Mouse (Mus musculus) forebrain, embryonic 13.5 days (tissue): Measurements from ENCODE around the gene Saxo1. TPM values are rescaled to one million over a fixed set of nuclear protein-coding genes. Genes with fewer than 3 reads are reported as not detected.

Source experiments
- ATAC-seq: fragments of 200-750 bp; cut with Nextera tagmentation; 2 replicates; pipeline ENCODE4 v1.8.0; 2017
- H3K27ac ChIP-seq: fragments of 300-500 bp; sonication (generic); 2 replicates; pipeline ENCODE4 v1.5.1; 2015; ENCODE audit warnings: inconsistent platforms, mild to moderate bottlenecking, moderate library complexity
- H3K27me3 ChIP-seq: fragments of 300-500 bp; sonication (generic); 2 replicates; pipeline ENCODE4 v1.6.1; 2015; ENCODE audit warnings: mild to moderate bottlenecking, inconsistent platforms
- H3K36me3 ChIP-seq: fragments of 300-500 bp; sonication (generic); 2 replicates; pipeline ENCODE4 v1.6.1; 2015; ENCODE audit warnings: mild to moderate bottlenecking, inconsistent platforms; ENCODE audit not compliant: poor library complexity, severe bottlenecking
- H3K4me1 ChIP-seq: fragments of 300-500 bp; sonication (generic); 2 replicates; pipeline ENCODE4 v1.6.1; 2015; ENCODE audit warnings: inconsistent platforms
- H3K4me2 ChIP-seq: fragments of 300-500 bp; sonication (generic); 2 replicates; pipeline ENCODE4 v1.6.1; 2015; ENCODE audit warnings: inconsistent platforms, mild to moderate bottlenecking, moderate library complexity
- H3K4me3 ChIP-seq: fragments of 300-500 bp; sonication (generic); 2 replicates; pipeline ENCODE4 v1.5.1; 2015; ENCODE audit warnings: mild to moderate bottlenecking, inconsistent platforms
- H3K9ac ChIP-seq: fragments of 300-500 bp; sonication (generic); 2 replicates; pipeline ENCODE4 v1.6.1; 2015; ENCODE audit warnings: mild to moderate bottlenecking, inconsistent platforms
- H3K9me3 ChIP-seq: fragments of 300-500 bp; sonication (generic); replicated peaks from 2 replicates; pipeline ENCODE4 v1.6.1; 2016; ENCODE audit warnings: inconsistent platforms
- WGBS: fragments of 180-500 bp; shearing (Covaris S2); methylation state at CpG from one replicate; pipeline ENCODE4 v1.1.7; 2015; 5-methylcytosine and 5-hydroxymethylcytosine counted together
- polyA plus RNA-seq: library from polyadenylated mRNA; unstranded; fragments of >200 nt; fragmentation: Nextera tagmentation; extraction: Ambion mirVana; gene quantifications from 2 replicates; pipeline ENCODE4 v1.2.1, GENCODE M21; 2015

Gene Saxo1
- polyA plus RNA-seq, 1 experiment from 2014 or later, result not detected

- H3K9ac ChIP-seq, result no peak overlapping the region
- no peak overlapping the region for H3K4me2 ChIP-seq
- H3K9me3 ChIP-seq, result no peaks in the 10 kb centered on the region
- WGBS, result 91% methylated on average over 5 of the region's 5 CpGs
- no peak for ATAC-seq
- H3K4me3 ChIP-seq, result no peak overlapping the region
- H3K4me1 ChIP-seq, result no peaks in the 10 kb centered on the region
- no peaks in the 10 kb centered on the region for H3K36me3 ChIP-seq
- H3K27ac ChIP-seq, result no peak overlapping the region
- no peaks in the 10 kb centered on the region for H3K27me3 ChIP-seq
Observed at GRCm38 (mm10) chr4:86464808-86465207, 93.3 kb downstream of the Saxo1 start.

GRCm38 (mm10) chr4:86450468-86450867, 107.7 kb downstream of the Saxo1 start:
- H3K36me3 ChIP-seq, result no peaks in the 10 kb centered on the region
- no peak for ATAC-seq
- no peak overlapping the region for H3K4me3 ChIP-seq
- H3K4me1 ChIP-seq, result no peaks in the 10 kb centered on the region
- 92% methylated on average over 3 of the region's 3 CpGs for WGBS
- no peaks in the 10 kb centered on the region for H3K9me3 ChIP-seq
- H3K4me2 ChIP-seq, result no peak overlapping the region
- H3K27ac ChIP-seq, result no peak overlapping the region
- no peaks in the 10 kb centered on the region for H3K27me3 ChIP-seq
- H3K9ac ChIP-seq, result no peak overlapping the region

DNA sequence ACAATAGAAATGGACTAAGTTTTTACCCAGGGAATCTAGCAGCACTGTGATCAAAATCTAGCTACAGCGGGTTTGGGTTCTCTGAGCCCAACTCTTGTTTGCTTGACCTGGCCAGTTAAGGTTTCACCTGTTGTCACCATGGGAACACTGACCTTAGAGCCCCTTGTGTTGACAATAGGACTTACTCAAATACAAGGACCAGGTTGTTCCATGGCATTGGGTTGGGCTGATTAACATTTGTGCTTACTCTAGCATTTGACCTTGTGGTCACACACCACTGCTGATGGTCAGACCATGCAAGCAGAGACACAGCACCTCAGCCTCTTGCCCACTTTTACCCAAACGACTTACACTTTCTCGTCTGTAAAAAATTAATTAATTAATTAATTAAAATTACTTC, 121.8 kb downstream of the Saxo1 start:
- Histone ChIP-seq H3K36me3 (no peaks in the 10 kb centered on the region), H3K27ac (no peak overlapping the region), H3K9me3 (no peaks in the 10 kb centered on the region), H3K9ac (no peak overlapping the region), H3K4me3 (no peak overlapping the region), H3K4me2 (no peak overlapping the region), H3K27me3 (no peaks in the 10 kb centered on the region), H3K4me1 (no peaks in the 10 kb centered on the region)
- ATAC-seq, result no peak
- WGBS, result 90% methylated on average over 3 of the region's 3 CpGs

DNA sequence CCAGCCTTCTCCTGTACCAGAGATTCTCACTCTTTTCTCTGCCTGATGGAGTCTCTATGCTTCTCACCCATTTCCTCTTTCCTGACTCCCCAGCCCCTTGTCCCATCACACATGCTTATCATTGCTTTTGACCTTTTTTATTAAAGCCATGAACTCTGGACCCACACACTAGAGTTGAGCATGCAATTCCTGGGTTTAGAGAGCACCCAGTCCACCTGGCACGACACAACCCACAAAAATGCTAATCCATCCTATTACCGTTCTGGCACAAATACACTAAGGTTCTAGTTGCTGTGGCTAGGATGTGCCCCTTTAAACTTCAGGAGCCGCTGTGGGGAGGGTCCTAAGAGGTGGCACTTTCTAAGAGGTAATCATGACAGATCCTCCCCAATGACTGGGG, 122.5 kb downstream of the Saxo1 start:
- no peak overlapping the region for H3K9ac ChIP-seq
- H3K4me3 ChIP-seq, result no peak overlapping the region
- no peaks in the 10 kb centered on the region for H3K4me1 ChIP-seq
- WGBS, result 90% methylated on average over 3 of the region's 3 CpGs
- no peaks in the 10 kb centered on the region for H3K9me3 ChIP-seq
- H3K4me2 ChIP-seq, result no peak overlapping the region
- no peaks in the 10 kb centered on the region for H3K27me3 ChIP-seq
- ATAC-seq, result no peak
- no peaks in the 10 kb centered on the region for H3K36me3 ChIP-seq
- H3K27ac ChIP-seq, result no peak overlapping the region

GRCm38 (mm10) chr4:86428091-86428745, 129.9 kb downstream of the Saxo1 start:
- H3K4me3 ChIP-seq, result no peak overlapping the region
- WGBS, result 91% methylated on average over 6 of the region's 6 CpGs
- 0 out of 2 replicates have a peak, but pooled peaks cover 4% of the 10 kb centered on the region for H3K4me1 ChIP-seq
- ATAC-seq, result no peak
- H3K4me2 ChIP-seq, result no peak overlapping the region
- H3K27me3 ChIP-seq, result no peaks in the 10 kb centered on the region
- H3K9ac ChIP-seq, result no peak overlapping the region
- no peaks in the 10 kb centered on the region for H3K9me3 ChIP-seq
- no peaks in the 10 kb centered on the region for H3K36me3 ChIP-seq
- H3K27ac ChIP-seq, result no peak overlapping the region

GRCm38 (mm10) chr4:86427312-86427711, 130.8 kb downstream of the Saxo1 start:
- no peaks in the 10 kb centered on the region for H3K27me3 ChIP-seq
- no peak overlapping the region for H3K4me2 ChIP-seq
- no peaks in the 10 kb centered on the region for H3K36me3 ChIP-seq
- no peaks in the 10 kb centered on the region for H3K9me3 ChIP-seq
- ATAC-seq, result 0 out of 2 replicates have a peak, but pooled peaks have one; percentile 16
- H3K9ac ChIP-seq, result no peak overlapping the region
- H3K27ac ChIP-seq, result no peak overlapping the region
- no peak overlapping the region for H3K4me3 ChIP-seq
- 0 out of 2 replicates have a peak, but pooled peaks cover 4% of the 10 kb centered on the region for H3K4me1 ChIP-seq
- 73% methylated on average over 5 of the region's 5 CpGs for WGBS

- H3K4me1 ChIP-seq, result 0 out of 2 replicates have a peak, but pooled peaks cover 4% of the 10 kb centered on the region
- H3K27me3 ChIP-seq, result no peaks in the 10 kb centered on the region
- H3K27ac ChIP-seq, result no peak overlapping the region
- no peak for ATAC-seq
- H3K36me3 ChIP-seq, result no peaks in the 10 kb centered on the region
- no peaks in the 10 kb centered on the region for H3K9me3 ChIP-seq
- H3K9ac ChIP-seq, result no peak overlapping the region
- 88% methylated on average over 11 of the region's 11 CpGs for WGBS
- H3K4me3 ChIP-seq, result no peak overlapping the region
- H3K4me2 ChIP-seq, result no peak overlapping the region
Observed at GRCm38 (mm10) chr4:86426549-86426948, 131.6 kb downstream of the Saxo1 start.

- Histone ChIP-seq H3K4me1 (0 out of 2 replicates have a peak, but pooled peaks cover 4% of the 10 kb centered on the region), H3K9ac (no peak overlapping the region), H3K4me3 (no peak overlapping the region), H3K36me3 (no peaks in the 10 kb centered on the region), H3K9me3 (no peaks in the 10 kb centered on the region), H3K27ac (no peak overlapping the region), H3K27me3 (no peaks in the 10 kb centered on the region), H3K4me2 (no peak overlapping the region)
- ATAC-seq, result peak; percentile 33; the same call in 1 of the 2 replicates
- WGBS, result 78% methylated on average over 7 of the region's 7 CpGs
Observed at GRCm38 (mm10) chr4:86425581-86425980, 132.5 kb downstream of the Saxo1 start.

DNA sequence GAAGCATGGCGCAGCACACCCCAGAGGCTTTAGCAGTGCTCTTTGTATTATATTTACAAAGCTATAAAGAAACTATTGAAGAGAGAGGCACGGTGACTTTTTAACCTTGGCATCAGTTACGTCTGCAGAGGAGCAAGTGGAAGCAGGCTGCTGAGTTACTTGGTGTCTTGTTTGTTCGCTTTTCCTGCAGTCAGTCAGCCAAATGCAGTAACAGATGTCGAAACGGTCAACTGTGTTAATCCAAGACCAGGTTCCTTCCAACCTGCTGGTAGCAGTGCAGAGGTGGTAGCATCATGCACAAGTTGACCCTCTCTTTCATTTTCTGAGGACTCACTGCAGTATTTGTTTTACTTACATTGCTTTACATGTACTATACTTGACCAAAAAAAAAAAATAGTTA, 135.5 kb downstream of the Saxo1 start:
- no peak for ATAC-seq
- H3K9ac ChIP-seq, result no peak overlapping the region
- no peak overlapping the region for H3K27ac ChIP-seq
- 82% methylated on average over 6 of the region's 6 CpGs for WGBS
- H3K4me3 ChIP-seq, result no peak overlapping the region
- 0 out of 2 replicates have a peak, but pooled peaks cover 4% of the 10 kb centered on the region for H3K4me1 ChIP-seq
- no peaks in the 10 kb centered on the region for H3K9me3 ChIP-seq
- H3K36me3 ChIP-seq, result no peaks in the 10 kb centered on the region
- H3K4me2 ChIP-seq, result no peak overlapping the region
- H3K27me3 ChIP-seq, result no peaks in the 10 kb centered on the region

DNA sequence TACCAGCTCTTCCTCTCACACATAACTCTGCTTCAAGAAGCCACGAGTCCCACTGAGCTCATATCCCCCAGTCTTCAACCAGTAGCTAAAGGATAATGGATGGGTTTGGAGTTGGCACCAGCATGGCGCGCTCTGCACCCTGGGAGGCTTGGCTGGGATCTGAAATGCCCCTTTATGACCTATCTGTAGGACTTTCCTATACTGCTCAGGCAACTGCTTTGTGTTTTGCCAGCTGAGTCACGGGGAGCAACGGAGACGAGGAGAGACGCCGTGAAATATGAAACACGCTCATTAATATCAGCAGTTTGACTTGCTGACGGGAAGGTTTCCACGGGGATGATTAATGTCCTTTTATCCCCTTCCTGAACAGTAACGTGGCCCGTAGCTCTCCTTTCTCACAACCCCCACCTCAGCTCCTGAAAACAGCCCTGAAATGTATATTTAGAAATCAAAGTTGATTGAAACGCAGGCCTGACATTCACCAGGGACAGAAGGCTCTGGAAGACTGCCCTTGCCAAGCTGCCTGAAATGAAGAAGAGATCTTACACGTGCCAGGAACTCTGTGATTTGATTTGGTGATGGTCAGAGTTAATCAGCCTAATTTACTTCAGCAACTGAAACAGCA, 141.6 kb downstream of the Saxo1 start:
- no peak overlapping the region for H3K9ac ChIP-seq
- H3K4me1 ChIP-seq, result no peaks in the 10 kb centered on the region
- 81% methylated on average over 15 of the region's 15 CpGs for WGBS
- no peaks in the 10 kb centered on the region for H3K36me3 ChIP-seq
- no peaks in the 10 kb centered on the region for H3K27me3 ChIP-seq
- no peak for ATAC-seq
- no peaks in the 10 kb centered on the region for H3K9me3 ChIP-seq
- no peak overlapping the region for H3K4me2 ChIP-seq
- H3K4me3 ChIP-seq, result no peak overlapping the region
- H3K27ac ChIP-seq, result no peak overlapping the region

GRCm38 (mm10) chr4:86413388-86413787, 144.7 kb downstream of the Saxo1 start:
- Histone ChIP-seq H3K4me1 (no peaks in the 10 kb centered on the region), H3K9me3 (no peaks in the 10 kb centered on the region), H3K27me3 (no peaks in the 10 kb centered on the region), H3K9ac (no peak overlapping the region), H3K4me3 (no peak overlapping the region), H3K27ac (no peak overlapping the region), H3K4me2 (no peak overlapping the region), H3K36me3 (no peaks in the 10 kb centered on the region)
- ATAC-seq, result no peak
- 51% methylated on average over 3 of the region's 3 CpGs for WGBS

GRCm38 (mm10) chr4:86410946-86411345, 147.2 kb downstream of the Saxo1 start:
- no peak for ATAC-seq
- no peaks in the 10 kb centered on the region for H3K36me3 ChIP-seq
- H3K4me1 ChIP-seq, result no peaks in the 10 kb centered on the region
- H3K27me3 ChIP-seq, result no peaks in the 10 kb centered on the region
- no peak overlapping the region for H3K4me3 ChIP-seq
- H3K4me2 ChIP-seq, result no peak overlapping the region
- H3K9ac ChIP-seq, result no peak overlapping the region
- H3K27ac ChIP-seq, result no peak overlapping the region
- no peaks in the 10 kb centered on the region for H3K9me3 ChIP-seq
- WGBS, result 92% methylated on average over 3 of the region's 3 CpGs
